18 mouse cellular contexts compared by ENCODE assay signal in genomic region chr4:7191228-7191627, GRCm38 (mm10).
DNase-seq lines count a peak whose midpoint lies in the region; ATAC-seq and TF ChIP-seq lines count a peak whose summit lies in the region.
"Had no signal": no experiment of that assay in that cellular context is flagged by ENCODE, and none has a peak within 500 bp of the region (broad histone marks: within the 10 kb centered on the region; RNA-seq: fewer than 3 reads in every experiment).

No protein-coding gene starts in this region.

- no peaks in the 10 kb centered on the region for H3K4me1 ChIP-seq in forebrain, embryonic 14.5 days (ENCODE audit: control insufficient read depth, insufficient read depth, low read length)
- no peaks in the 10 kb centered on the region for H3K4me1 ChIP-seq in forebrain, embryonic 11.5 days (replicated peaks; ENCODE audit: control insufficient read depth, insufficient read depth, low read length)
- peaks cover 0 to 17% of the 10 kb centered on the region in 2 experiments; a peak in 2 of 4 replicates for H3K4me1 ChIP-seq in CH12.LX (ENCODE audit: control insufficient read depth in 1 of 2, insufficient read depth in 2 of 2)
- H3K4me1 ChIP-seq in hindbrain, embryonic 15.5 days (replicated peaks), result peaks cover 4% of the 10 kb centered on the region; the same call in 1 of the 2 replicates
- no peaks in the 10 kb centered on the region for H3K4me1 ChIP-seq in neural tube, embryonic 14.5 days (ENCODE audit: control insufficient read depth, insufficient read depth, low read length)
- H3K4me1 ChIP-seq: limb, embryonic 13.5 days had no signal

- H3K4me2 ChIP-seq in forebrain, embryonic 14.5 days (ENCODE audit: low read length), result no peak overlapping the region
- H3K4me2 ChIP-seq in forebrain, embryonic 11.5 days (ENCODE audit: low read depth, low read length, severe bottlenecking), result no peak overlapping the region
- peak overlapping the region; percentile 36; the same call in 1 of the 2 replicates for H3K4me2 ChIP-seq in CH12.LX (ENCODE audit: insufficient read depth, low read depth, poor library complexity, severe bottlenecking)
- H3K4me2 ChIP-seq in hindbrain, embryonic 15.5 days, result no peak overlapping the region
- no peak overlapping the region for H3K4me2 ChIP-seq in neural tube, embryonic 14.5 days (ENCODE audit: low read depth, low read length)
- H3K4me2 ChIP-seq: limb, embryonic 13.5 days; midbrain, embryonic 12.5 days had no signal

- ATAC-seq in forebrain, embryonic 14.5 days, result peak; percentile 89
- no peak for ATAC-seq in forebrain, embryonic 11.5 days (replicated peaks; ENCODE audit: low FRiP score)
- peak; percentile 69; the same call in 1 of the 2 replicates for ATAC-seq in hindbrain, embryonic 15.5 days (ENCODE audit: low FRiP score, low read depth)
- ATAC-seq in neural tube, embryonic 14.5 days (ENCODE audit: low read depth), result peak; percentile 70

- no peak overlapping the region for H3K9ac ChIP-seq in forebrain, embryonic 14.5 days (ENCODE audit: low read length)
- no peak overlapping the region for H3K9ac ChIP-seq in forebrain, embryonic 11.5 days (ENCODE audit: low read length)
- H3K9ac ChIP-seq in CH12.LX (ENCODE audit: insufficient read depth, low read depth), result no peak overlapping the region
- no peak overlapping the region for H3K9ac ChIP-seq in hindbrain, embryonic 15.5 days
- H3K9ac ChIP-seq in neural tube, embryonic 14.5 days (replicated peaks; ENCODE audit: low read depth, low read length), result no peak overlapping the region
- H3K9ac ChIP-seq: limb, embryonic 13.5 days; liver, embryonic 14.5 days; midbrain, embryonic 12.5 days had no signal

- H3K27ac ChIP-seq in forebrain, embryonic 14.5 days (ENCODE audit: low read depth, low read length), result no peak overlapping the region
- H3K27ac ChIP-seq in forebrain, embryonic 11.5 days (ENCODE audit: low read depth, low read length), result no peak overlapping the region
- no peak overlapping the region for H3K27ac ChIP-seq in CH12.LX (ENCODE audit: insufficient read depth, low read depth)
- 0 out of 2 replicates have a peak overlapping the region, but pooled peaks have one; percentile 32 for H3K27ac ChIP-seq in hindbrain, embryonic 15.5 days (replicated peaks)
- peak overlapping the region; percentile 53; the same call in 1 of the 2 replicates for H3K27ac ChIP-seq in neural tube, embryonic 14.5 days (ENCODE audit: low read depth, low read length)
- H3K27ac ChIP-seq: limb, embryonic 13.5 days; liver, embryonic 14.5 days; midbrain, embryonic 12.5 days had no signal

- 62% methylated on average over 3 of the region's 3 CpGs for WGBS in forebrain, embryonic 14.5 days
- 90% methylated on average over 3 of the region's 3 CpGs for WGBS in forebrain, embryonic 11.5 days
- 44% methylated on average over 3 of the region's 3 CpGs for WGBS in hindbrain, embryonic 15.5 days
- WGBS in neural tube, embryonic 14.5 days, result 48% methylated on average over 3 of the region's 3 CpGs

- no peaks in the 10 kb centered on the region for H3K9me3 ChIP-seq in forebrain, embryonic 14.5 days (replicated peaks; ENCODE audit: control insufficient read depth, low read length)
- no peaks in the 10 kb centered on the region for H3K9me3 ChIP-seq in forebrain, embryonic 11.5 days (ENCODE audit: control insufficient read depth, low read length)
- no peaks in the 10 kb centered on the region for H3K9me3 ChIP-seq in CH12.LX (replicated peaks; ENCODE audit: low read length)
- H3K9me3 ChIP-seq in hindbrain, embryonic 15.5 days, result no peaks in the 10 kb centered on the region
- no peaks in the 10 kb centered on the region for H3K9me3 ChIP-seq in neural tube, embryonic 14.5 days (ENCODE audit: control insufficient read depth, low read length)
- H3K9me3 ChIP-seq: limb, embryonic 13.5 days; midbrain, embryonic 12.5 days had no signal

- H3K36me3 ChIP-seq in forebrain, embryonic 14.5 days (ENCODE audit: control insufficient read depth, insufficient read depth, low read length), result no peaks in the 10 kb centered on the region
- H3K36me3 ChIP-seq in forebrain, embryonic 11.5 days (ENCODE audit: control insufficient read depth, insufficient read depth, low read length), result no peaks in the 10 kb centered on the region
- H3K36me3 ChIP-seq in CH12.LX (replicated peaks in 1 of 2; ENCODE audit: control insufficient read depth in 1 of 2, insufficient read depth in 1 of 2, low read length in 1 of 2), result no peaks in the 10 kb centered on the region
- H3K36me3 ChIP-seq in hindbrain, embryonic 15.5 days, result no peaks in the 10 kb centered on the region
- no peaks in the 10 kb centered on the region for H3K36me3 ChIP-seq in neural tube, embryonic 14.5 days (ENCODE audit: control insufficient read depth, insufficient read depth, low read length)
- H3K36me3 ChIP-seq: limb, embryonic 13.5 days; midbrain, embryonic 12.5 days had no signal

- peak; percentile 69 for DNase-seq in forebrain, embryonic 14.5 days (ENCODE audit: low spot score)
- DNase-seq in forebrain, embryonic 11.5 days (ENCODE audit: low spot score), result no peak
- peak; percentile 61 for DNase-seq in CH12.LX (ENCODE audit: extremely low read depth)
- no peak for DNase-seq in lung, postnatal 36 days
- DNase-seq in lung, postnatal 25 days (ENCODE audit: low spot score), result no peak
- DNase-seq in adrenal gland, postnatal 14 days, result no peak
- DNase-seq: adrenal gland, postnatal 10 days; cerebellum, adult 18-20 months; gastrocnemius, postnatal 25 days; kidney, adult 2 months; kidney, postnatal 14 days; lung, postnatal 10 days had no signal

- in situ Hi-C loops in CH12.LX (cut with MboI; ENCODE audit: low pct_ligation_motif_present, low pct_unique_long_range_greater_than_20kb, low sequenced_read_pairs), result no loop called here

- no peak for TF ChIP-seq RAD21 in CH12.LX (IDR thresholded peaks at IDR 0.05; ENCODE audit: low read depth, low read length)

- dilution Hi-C loops in CH12.LX (cut with MboI; ENCODE audit: extremely low pct_ligation_motif_present, extremely low pct_unique_long_range_greater_than_20kb, low sequenced_read_pairs), result no loop called here

- H3K79me2 ChIP-seq in CH12.LX (replicated peaks; ENCODE audit: control insufficient read depth, extremely low read depth, insufficient read depth, poor library complexity, severe bottlenecking), result no peaks in the 10 kb centered on the region

- H3K4me3 ChIP-seq in forebrain, embryonic 14.5 days (ENCODE audit: low read depth, low read length), result no peak overlapping the region
- H3K4me3 ChIP-seq in forebrain, embryonic 11.5 days (ENCODE audit: low read depth, low read length), result no peak overlapping the region
- no peak overlapping the region for H3K4me3 ChIP-seq in CH12.LX (replicated peaks in 1 of 3; ENCODE audit: low read depth in 2 of 3, low read length in 2 of 3, poor library complexity in 1 of 3)
- no peak overlapping the region for H3K4me3 ChIP-seq in hindbrain, embryonic 15.5 days
- H3K4me3 ChIP-seq in neural tube, embryonic 14.5 days (ENCODE audit: low read depth, low read length), result no peak overlapping the region
- H3K4me3 ChIP-seq: erythroblast, embryonic 14.5 days; limb, embryonic 13.5 days; midbrain, embryonic 12.5 days had no signal

- TF ChIP-seq POLR2A in CH12.LX (IDR thresholded peaks at IDR 0.05; ENCODE audit: low read depth, low read length), result no peak

- H3K27me3 ChIP-seq in forebrain, embryonic 14.5 days (replicated peaks; ENCODE audit: control insufficient read depth, insufficient read depth, low read length), result no peaks in the 10 kb centered on the region
- H3K27me3 ChIP-seq in forebrain, embryonic 11.5 days (ENCODE audit: control insufficient read depth, insufficient read depth, low read length), result no peaks in the 10 kb centered on the region
- no peaks in the 10 kb centered on the region for H3K27me3 ChIP-seq in CH12.LX (replicated peaks)
- no peaks in the 10 kb centered on the region for H3K27me3 ChIP-seq in hindbrain, embryonic 15.5 days
- H3K27me3 ChIP-seq in neural tube, embryonic 14.5 days (ENCODE audit: control insufficient read depth, insufficient read depth, low read length), result no peaks in the 10 kb centered on the region
- H3K27me3 ChIP-seq: limb, embryonic 13.5 days; midbrain, embryonic 12.5 days had no signal

- TF ChIP-seq EP300 in CH12.LX (IDR thresholded peaks at IDR 0.05; ENCODE audit: low read length), result peak; percentile 50; the same call in 1 of the 2 replicates

- TF ChIP-seq CTCF in CH12.LX (conservative IDR thresholded peaks at IDR 0.05 in 1 of 2, IDR thresholded peaks at IDR 0.05 in 1 of 2; ENCODE audit: low read depth in 2 of 2, low read length in 2 of 2), result no peak

TF ChIP-seq in CH12.LX, 34 proteins besides CTCF, POLR2A, EP300 and RAD21:
- peak; percentile 57; the same call in 1 of the 2 replicates for TF ChIP-seq IRF4 (IDR thresholded peaks at IDR 0.05; ENCODE audit: low read depth, low read length)
- TF ChIP-seq ZMIZ1 (IDR thresholded peaks at IDR 0.05; ENCODE audit: low read depth, low read length), result no peak
- peak; percentile 33; the same call in 1 of the 2 replicates for TF ChIP-seq BHLHE40 (IDR thresholded peaks at IDR 0.05; ENCODE audit: low read depth, low read length)
- 0 out of 2 replicates have a peak, but pooled peaks have one; percentile 23 for TF ChIP-seq USF2 (conservative IDR thresholded peaks at IDR 0.05; ENCODE audit: low read depth, low read length)
- 0 out of 2 replicates have a peak, but pooled peaks have one; percentile 51 for TF ChIP-seq JUND (conservative IDR thresholded peaks at IDR 0.05; ENCODE audit: low read depth, low read length)

Comparison
In these comparisons a context has a peak if more than half of its experiments do, and no peak if none do; other contexts are left out.
1. DNase-seq: peak in forebrain, embryonic 14.5 days (single experiment) and CH12.LX (single experiment); none in forebrain, embryonic 11.5 days (single experiment), lung, postnatal 36 days (single experiment), lung, postnatal 25 days (single experiment) and adrenal gland, postnatal 14 days (single experiment).
2. H3K27ac ChIP-seq: peak in hindbrain, embryonic 15.5 days (single experiment) and neural tube, embryonic 14.5 days (single experiment); none in forebrain, embryonic 14.5 days (single experiment), forebrain, embryonic 11.5 days (single experiment) and CH12.LX (single experiment).